Mouse (Mus musculus): ENCODE data around the gene Asprv1.

Asprv1 gene

DNA sequence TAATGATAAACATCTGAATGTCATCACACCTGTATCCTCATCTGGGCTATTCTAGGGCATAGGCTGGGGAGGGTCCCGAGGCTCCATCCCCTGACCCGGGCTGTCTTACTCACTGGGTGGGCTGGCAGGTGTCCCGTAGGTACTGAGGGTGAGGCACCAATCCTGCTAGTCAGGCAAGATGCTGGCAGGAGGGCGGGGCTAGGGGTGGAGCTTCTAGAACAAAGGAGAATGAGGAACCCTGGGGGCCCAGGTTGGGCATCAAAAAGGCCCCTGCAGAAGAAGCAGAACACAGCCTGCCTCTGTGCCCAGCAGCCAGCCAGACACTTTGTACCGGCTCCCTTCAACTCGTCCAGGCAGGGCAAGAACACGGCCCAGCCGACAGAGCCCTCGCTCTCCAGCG lies at the start of gene Asprv1:
TSS of gene Asprv1 (plus strand) at position 219 of the 400 bp plus-strand sequence.
- DNase-seq (ENCODE audit: low read depth, low spot score), result no peak

DNA sequence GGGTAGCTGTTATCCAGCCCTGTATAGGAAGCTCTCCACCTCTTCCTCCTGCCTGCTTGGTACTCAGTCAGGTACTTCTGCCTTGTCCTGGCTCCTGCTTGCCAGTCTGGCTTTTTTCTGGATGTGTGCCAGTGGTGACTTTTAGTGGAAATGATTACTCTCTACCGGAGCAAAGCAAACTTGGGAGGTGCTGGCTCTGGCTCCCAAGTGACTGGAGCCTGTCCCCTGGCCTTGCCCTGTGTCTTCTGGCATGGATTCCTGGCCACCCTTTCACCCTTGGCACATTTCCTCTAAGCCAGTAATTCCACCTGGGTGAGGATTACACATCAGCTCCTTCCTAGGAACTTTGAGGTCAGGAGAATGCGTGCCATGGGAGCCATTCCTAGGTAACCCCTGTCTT lies 49.6 kb upstream of the Asprv1 start:
- DNase-seq (ENCODE audit: low read depth, low spot score), result no peak

DNA sequence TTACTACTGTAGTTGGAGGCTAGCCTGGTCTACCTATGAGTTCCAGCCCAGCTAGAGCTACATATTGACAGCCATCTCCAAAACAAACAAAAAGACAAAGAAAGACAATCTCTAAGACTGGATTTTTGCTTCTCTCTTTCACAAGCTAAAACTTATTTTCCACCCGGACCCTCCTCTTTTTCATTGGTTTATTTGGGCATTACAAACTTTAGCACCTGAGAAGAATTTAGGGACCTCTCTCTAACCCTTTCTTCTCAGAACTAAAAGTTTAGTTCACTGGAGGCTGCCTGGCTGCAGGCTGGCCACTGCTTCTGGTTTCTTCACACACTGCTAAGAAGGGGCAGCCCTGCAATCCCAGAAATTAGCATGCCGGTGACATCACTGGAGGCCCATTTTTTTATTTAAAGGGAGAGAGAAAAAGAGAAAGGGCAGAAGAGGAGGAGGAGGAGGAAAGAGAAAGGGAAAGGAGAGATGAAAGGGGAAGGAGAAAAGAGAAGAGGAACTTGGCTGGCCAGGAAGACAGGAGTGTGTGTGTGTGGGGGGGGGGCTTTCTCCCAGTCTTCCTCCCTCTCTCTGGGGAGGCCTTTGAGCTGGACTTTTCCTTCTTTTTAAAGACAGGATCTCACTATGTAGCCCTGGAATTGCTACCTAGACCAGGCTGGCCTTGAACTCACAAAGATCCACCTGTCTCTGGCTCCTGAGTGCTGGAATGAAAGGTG lies 48.7 kb upstream of the Asprv1 start:
- DNase-seq (ENCODE audit: low read depth, low spot score), result no peak

DNA sequence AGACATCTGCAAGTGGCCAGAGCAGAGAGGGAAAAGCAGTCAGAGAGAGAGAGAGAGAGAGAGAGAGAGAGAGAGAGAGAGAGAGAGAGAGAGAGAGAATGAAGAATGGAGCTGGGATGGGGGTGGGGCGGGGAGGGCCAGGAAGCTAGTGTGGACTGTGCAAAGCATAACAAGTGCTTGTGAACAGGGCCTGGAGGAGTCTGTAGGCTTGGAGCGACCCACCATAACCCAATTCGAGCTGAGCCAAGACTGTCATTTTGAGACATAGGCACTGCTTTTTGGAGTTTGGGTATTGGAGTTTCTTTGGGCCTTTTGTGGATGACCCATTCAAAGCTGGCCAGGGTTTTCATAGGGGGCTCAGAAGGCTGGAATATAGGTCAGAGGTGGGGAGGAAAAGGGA lies 48.0 kb upstream of the Asprv1 start:
- DNase-seq (ENCODE audit: low read depth, low spot score), result no peak

DNA sequence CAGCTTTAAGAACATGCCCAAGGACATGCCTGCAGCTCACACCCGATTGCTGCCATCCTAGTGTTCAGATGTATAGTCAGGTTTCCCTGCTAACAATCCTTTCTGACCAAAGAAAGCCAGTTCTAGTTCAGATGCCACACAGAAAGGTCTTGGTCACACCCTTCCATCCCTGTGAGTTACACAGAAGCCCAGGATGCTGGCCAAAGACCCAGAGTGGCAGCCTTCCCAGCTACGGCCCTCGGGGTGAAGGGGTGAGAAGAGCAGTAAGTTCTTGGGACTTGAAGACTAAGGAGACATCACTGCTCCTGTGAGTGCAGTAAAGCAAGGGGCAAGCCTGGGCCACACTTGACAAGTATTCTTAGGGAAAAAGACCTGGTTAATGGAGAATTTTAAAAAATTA lies 44.8 kb upstream of the Asprv1 start:
- no peak for DNase-seq (ENCODE audit: low read depth, low spot score)

DNA sequence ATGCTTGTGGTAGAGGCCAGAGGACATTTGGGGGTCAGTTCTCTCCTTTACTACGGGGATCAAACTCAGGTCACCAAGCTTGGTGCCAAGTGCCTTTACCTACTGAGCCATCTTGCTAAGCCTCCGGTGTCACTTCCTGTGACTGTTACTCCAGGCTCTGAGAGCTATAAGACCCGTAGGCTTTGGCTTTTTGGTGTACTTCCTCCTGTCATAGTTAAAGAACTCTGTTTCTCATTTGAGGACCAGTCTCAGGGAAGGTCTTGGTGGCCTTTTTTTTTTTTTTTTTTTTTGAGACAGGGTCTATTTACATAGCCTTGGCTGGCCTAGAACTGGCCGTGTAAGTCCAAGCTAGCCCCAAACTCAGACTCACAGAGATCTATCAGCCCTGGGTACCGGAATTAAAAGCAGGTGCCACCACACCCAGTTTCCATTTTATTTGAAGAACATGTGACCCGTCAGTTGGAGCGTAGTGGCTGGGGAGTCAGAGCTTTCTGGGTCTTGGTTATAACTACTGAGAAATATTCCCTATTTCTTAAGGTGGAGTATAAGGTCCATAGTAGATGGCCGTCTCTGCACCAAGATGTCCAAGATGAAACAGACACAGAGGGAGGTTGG lies 44.3 kb upstream of the Asprv1 start:
- DNase-seq (ENCODE audit: low read depth, low spot score), result no peak

DNA sequence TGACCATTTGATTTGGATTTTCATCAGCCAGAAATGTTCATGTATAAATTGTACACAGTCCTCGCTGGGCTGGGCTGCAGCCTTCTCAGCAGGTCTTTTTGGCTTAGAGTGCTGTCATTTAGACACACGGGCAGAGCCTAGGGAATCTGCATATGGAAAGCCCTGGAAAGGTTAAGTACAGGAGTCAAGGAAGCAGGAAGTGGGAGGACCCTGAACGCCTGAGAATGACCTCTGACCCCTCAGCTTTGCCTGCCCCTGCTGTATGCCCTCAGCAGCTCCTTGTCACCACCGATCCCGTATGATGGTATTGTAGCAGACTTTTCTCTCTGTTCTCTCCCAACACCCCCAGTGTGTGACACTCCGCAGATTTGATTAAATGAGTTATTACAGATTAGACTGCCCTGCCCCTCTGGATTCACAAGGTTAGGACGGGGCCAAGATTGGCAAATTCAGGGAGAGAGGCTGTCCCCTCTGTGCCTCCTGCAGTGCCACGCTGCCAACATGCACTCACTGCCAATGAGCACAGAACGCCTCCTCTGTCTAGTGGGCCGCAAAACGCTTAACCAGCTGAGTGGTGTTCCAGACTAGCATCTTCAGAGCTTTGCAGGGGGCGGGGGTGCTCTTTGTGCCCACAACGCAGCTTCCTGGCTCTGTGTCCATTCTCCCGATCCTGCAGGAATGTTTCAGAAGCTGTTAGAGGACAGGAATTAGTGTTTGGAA lies 43.5 kb upstream of the Asprv1 start:
- DNase-seq (ENCODE audit: low read depth, low spot score), result peak; percentile 35

DNA sequence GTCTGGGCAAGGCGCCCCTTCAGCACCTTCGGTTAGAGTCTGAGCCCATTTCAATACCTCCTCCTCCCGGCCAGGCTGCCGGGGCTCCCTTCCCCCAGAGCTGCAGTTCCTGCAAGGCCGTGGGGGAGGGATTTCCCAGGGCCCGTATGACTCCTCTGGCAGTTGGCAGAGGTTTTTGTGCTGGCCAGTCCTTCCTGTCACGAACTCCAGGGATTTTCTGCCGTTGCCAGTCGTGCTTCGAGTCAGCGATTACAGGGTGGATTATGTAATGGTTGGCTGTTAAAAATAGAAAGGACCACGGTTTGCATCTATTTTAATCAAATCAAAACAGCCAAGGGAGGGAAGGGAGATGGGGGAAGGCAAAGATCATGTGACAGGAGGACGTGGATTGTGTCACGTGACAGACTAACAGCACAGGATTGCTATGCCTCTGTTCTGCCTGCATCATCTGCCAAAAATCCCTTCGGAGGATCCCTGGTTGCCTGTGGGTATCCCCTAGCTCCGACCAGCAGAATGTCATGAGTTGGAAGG lies 42.8 kb upstream of the Asprv1 start:
- peak; percentile 69 for DNase-seq (ENCODE audit: low read depth, low spot score)

DNA sequence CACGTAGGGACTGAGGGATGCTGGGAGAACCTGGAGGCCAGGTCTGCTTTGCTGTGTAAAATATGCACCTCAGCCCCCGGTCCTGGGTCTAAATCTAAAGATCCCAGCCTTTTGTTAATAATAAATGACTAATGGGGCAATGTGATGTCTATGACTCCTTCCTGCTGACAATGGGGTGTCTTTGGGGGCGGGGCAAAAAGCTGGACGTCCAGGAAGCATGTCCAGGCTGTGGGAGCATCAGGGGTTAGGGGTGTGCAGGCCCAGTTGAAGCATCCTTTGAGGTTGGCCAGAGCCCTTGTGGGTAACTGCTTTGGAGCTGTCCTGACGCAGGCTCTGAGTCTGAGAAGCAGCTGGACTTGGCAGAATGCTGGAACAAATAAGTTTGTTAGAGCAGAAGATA lies 41.9 kb upstream of the Asprv1 start:
- no peak for DNase-seq (ENCODE audit: low read depth, low spot score)

DNA sequence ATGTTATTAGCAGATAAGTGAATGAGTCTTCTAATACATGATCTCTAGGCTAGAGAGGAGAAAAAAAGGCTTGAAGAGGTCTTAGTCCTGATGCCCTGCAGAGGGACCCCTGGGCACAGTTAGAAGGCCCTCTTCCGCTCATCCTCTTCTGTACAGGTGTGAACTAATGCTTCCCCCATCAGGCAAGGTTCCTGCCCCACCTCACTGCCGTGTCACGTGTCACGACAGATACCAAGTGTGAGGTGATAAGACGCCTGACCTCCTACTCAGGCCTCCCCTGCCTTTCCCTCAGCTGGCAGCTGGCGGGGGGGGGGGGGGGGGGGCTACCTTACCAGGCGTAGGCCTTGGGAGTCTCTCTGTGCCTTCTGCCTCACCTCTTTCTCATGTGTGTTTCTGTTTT lies 39.5 kb upstream of the Asprv1 start:
- DNase-seq (ENCODE audit: low read depth, low spot score), result no peak

DNA sequence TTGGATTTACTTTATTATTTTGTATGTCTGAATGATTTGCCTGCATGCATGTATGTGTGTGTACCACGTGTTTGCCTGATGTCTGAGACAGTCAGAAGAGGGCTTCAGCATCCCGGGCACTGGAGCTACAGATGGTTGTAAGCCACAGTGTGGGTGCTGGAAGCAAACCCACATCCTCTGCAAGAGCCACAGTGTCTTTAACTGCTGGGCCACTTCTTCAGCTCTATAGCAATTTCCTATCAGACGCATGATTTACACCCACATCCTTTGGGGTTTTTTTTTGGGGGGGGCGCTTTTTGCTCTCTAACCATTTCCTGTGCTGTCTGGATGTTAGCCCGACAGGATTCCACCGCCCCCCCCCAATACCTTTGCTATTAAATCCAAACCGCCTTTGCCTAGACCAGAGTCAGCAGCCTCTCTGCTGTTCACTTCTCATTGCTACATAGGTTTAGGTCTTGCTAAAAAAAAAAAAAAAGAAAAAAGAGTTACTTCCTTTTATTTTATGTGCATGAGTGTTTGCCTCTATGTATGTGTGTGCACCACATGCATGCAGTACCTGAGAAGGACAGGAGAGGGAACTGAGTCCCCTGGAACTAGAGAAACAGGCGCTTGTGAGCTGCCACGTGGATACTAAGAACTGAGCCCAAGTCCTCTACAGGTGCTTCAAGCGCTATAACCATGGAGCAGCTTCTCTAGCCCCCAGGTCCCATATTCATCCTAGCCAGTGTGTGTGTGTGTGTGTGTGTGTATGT lies 34.6 kb upstream of the Asprv1 start:
- DNase-seq (ENCODE audit: low read depth, low spot score), result no peak

DNA sequence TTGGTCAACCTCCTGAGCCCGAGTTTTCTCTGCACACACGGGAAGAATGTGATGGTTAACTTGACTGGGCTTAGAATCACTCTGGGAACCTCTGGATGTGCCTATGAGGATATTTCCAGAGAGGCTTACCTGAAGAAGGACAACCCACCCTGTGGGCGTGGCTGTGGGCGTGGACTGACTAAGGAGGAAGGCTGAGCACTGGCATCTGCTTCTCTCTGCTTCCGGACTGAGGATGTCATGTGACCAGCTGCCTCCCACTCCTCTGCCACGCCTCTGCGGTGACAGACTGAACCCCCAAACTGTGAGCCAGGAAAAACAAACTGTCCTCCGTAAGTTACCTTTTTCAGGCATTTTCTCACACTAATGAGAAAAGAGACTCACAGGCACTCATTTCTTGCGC lies 33.3 kb upstream of the Asprv1 start:
- peak; percentile 34 for DNase-seq (ENCODE audit: low read depth, low spot score)

DNA sequence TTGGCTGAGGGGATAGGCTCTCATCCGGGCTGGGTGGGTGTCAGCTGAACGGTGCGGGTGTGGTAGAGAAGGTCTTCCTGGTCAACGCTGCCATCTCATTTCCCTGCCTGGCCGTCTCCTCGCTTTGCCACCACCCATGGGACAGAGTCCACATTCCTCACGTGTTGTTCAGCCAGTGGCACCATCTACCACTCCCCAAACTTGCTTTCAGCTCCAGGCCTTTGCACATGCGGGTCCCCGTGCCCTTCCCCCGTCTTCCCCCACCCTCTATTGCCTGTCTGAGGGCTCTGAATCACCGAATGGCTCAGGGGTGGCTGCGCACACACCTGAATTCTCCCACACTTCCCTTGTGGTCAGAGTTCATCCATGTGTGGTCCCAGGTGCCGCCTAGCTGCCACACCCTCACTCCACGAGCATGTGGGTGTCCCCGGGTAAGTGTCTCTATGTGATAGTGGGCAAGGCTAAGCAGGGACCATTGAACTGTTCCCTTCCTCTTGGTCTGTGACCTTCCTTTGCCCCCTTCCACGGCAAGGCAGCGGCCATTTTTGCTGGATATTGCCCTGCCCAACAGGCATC lies 32.0 kb upstream of the Asprv1 start:
- DNase-seq (ENCODE audit: low read depth, low spot score), result no peak

DNA sequence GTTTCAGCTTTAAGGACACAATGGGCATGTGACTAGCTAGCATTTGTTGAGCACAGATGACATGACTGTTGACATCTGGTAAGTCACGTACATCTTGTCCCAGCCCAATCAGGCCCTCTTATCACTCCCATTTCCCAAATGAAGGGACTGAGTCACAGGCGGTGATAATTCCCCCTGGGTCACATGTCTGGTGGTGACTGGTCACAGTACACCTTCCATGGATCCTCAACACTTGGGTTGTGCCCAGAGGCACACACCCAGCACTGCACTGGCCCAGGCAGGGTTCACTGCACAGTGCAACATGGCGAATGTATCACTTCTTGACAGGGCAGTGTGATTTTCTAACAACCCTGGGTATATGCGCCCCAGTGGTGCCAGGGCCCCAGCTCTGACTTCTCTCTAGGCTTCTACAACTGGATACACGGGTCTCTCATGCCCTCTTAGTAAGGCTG lies 29.2 kb upstream of the Asprv1 start:
- DNase-seq (ENCODE audit: low read depth, low spot score), result no peak

DNA sequence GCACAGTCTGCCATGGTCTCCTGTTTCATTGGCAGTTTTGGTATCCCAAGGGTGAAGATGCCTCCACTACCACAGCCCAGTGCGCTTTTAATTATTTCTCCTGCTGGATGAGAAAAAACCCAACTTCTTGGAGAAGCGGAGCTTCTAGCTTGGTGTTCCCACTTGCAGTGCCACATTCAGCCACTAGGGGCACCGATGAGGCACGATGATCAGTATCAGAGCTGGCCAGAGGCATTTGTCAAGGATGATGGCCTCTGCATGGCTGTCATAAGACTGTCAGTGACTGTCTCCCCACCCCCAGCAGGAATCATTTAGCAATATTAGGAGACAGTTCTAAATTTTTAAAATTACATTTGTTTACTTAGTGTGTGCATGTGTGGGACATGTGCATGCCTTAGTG lies 28.8 kb upstream of the Asprv1 start:
- peak; percentile 65 for DNase-seq (ENCODE audit: low read depth, low spot score)

DNA sequence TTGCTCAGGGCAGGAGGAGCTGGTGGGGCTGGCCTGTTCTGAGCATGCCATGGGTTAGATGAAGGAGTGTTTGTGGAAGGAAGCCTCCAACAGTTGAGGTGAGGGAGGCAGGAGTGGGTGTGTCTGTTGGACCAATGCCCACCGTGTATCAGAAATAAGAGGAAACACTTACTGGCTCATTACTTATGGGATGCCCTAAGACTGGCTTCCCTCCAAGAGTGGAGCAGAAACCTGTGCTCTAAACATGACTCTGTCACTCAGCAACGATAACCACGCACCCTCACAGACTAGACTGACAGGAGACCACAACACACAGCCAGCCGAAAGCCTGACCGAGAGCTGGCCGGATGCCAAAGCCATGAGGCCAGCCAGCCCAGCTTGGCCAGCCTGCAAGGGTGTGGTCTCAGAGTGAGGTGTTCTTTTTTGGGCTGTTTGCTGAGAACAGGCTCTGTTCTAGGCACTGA lies 28.0 kb upstream of the Asprv1 start:
- no peak for DNase-seq (ENCODE audit: low read depth, low spot score)

DNA sequence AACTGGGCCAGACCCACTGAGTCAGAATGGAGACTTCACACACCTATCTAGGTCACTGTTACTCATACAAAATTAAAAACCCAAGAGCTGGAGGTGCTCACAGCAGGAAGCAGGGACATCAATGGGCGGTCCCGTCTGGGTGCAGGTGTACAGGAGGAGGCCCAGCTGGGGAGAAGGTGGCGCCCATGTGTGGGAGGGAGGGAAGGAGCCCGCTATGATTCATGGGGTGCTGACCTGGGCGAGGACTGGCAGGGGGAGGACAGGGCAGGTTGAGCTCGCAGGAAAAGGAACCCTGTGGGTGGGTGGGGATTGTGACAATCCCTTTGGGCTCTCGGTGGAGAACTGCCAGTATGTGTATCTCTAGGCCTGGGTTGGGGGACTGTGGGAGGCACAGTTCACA lies 22.7 kb upstream of the Asprv1 start:
- DNase-seq (ENCODE audit: low read depth, low spot score), result no peak

DNA sequence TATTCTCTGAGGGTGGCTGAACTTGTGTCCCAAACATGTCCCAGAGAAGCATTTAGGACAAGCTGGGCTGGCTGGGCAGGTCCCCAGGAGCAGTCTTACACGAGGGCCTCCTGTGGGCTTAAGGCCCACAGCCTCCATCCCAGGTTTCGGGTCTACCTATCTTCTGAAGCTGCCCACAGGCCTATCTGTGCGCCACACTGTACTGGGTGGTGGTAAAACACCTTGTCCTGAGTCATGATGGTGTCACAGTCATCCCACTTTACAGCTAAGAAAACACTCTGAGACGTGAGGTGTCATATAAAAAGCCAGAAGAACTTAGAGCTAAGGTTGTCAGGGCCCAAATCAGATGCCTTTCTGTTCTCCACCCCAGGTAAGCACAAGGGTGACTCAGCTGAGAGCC lies 21.7 kb upstream of the Asprv1 start:
- DNase-seq (ENCODE audit: low read depth, low spot score), result no peak

DNA sequence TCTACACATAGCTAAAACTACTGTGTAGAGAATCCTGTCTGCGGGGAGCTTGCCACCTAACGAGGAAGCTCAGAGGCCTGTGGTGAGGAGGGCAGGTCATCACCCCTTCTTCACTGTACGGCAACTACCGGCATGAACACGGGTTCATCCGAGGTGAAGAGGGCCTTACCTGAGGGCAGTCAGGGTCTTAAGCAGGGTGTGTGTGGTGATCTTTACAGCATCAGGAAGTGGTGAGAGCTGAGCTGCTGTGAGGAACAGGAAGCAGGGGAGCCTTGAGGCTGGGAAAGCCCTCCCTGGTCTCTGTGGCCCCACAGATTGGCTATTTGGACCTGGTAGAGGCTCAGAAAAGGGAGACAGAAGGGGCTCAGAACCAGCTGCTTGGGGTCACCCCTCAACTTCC lies 20.5 kb upstream of the Asprv1 start:
- DNase-seq (ENCODE audit: low read depth, low spot score), result no peak

DNA sequence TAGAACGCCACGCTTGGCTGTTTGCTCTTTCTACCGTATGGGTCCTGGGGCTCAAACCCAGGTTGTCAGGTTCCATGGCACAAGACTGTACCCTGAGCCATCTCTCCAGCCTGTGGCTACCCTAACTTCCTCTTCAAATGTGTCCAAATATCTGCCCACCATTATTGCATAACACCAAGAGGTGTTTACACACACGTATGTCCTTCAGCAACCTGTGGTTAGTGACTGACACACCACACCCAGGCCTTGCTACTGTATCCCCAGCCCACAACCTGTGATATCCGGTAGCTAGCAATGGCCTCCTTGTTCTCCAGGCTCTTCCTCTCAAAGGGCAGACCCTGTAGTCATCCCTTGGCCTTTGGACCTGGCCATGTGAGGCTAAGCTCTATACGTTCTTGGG lies 18.7 kb upstream of the Asprv1 start:
- DNase-seq (ENCODE audit: low read depth, low spot score), result no peak

DNA sequence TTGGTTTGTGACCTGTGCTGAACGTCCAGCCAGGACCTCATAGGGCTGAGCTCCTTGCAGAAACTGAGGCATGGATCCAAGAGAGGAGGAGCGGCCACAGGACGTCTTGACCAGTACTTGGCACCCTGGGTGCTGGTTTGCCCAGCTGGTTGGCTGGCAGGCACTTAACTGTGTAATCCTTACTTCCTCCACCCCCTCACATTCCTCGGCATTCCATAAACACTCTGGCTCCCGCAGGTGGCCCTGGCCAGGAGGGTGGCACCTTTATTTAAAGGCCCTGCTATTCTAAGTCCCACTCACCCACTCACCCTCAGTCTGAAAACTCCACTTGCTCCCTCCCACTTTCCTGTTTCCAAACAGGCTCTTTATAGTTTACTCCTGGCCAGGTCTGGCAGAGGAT lies 17.2 kb upstream of the Asprv1 start:
- no peak for DNase-seq (ENCODE audit: low read depth, low spot score)
